ENCODE assay signal across 9 mouse cellular contexts in the genomic region with DNA sequence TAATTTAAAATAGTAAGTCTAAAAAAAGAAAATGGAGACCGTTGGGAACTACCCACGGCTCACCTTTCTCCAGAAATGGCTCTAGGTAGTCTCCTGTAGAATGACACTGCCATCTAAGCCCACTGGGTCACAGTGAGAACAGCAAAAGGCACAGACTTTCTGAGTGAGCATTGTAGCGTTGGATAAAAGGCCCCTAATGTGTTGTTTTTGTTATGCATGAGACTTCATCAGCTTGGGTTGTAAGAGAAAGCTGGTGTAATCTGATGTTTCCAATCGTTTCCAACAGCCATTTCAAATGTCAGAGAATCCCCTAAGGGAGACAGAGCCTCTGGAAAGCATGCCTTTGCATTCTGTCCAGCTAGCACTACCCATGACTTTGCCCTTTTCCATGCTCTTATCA.
"Had no signal": no experiment of that assay in that cellular context is flagged by ENCODE, and none has a peak within 500 bp of the region (broad histone marks: within the 10 kb centered on the region; RNA-seq: fewer than 3 reads in every experiment).

No protein-coding gene starts in this region.

- DNase-seq: kidney, postnatal 14 days; kidney, postnatal 4 days; left cerebral cortex, postnatal 4 days; liver, postnatal 0 days; lung, embryonic 14.5 days; right cerebral cortex, adult 18-20 months; right cerebral cortex, postnatal 14 days; right cerebral cortex, postnatal 4 days; thymus, postnatal 25 days had no signal
